Mouse (Mus musculus) forebrain, embryonic 16.5 days (tissue): ENCODE data around the gene Cnp. TPM values are rescaled to one million over a fixed set of nuclear protein-coding genes. Genes with fewer than 3 reads are reported as not detected.
"Not testable (repeated sequence)": the region's sequence is repeated elsewhere in the genome, so short reads cannot be mapped to it uniquely, and the experiment has no call there.

Experiments
- ATAC-seq: fragments of 200-750 bp; cut with Nextera tagmentation; 2 replicates; pipeline ENCODE4 v1.8.0; 2017; ENCODE audit warnings: mild to moderate bottlenecking, moderate library complexity
- H3K27ac ChIP-seq: fragments of 300-500 bp; sonication (generic); 2 replicates; pipeline ENCODE4 v1.5.1; 2014; ENCODE audit warnings: low read length, control low read depth
- H3K27me3 ChIP-seq: fragments of 300-500 bp; sonication (generic); replicated peaks from 2 replicates; pipeline ENCODE4 v1.6.1; 2014; ENCODE audit warnings: low read length; ENCODE audit not compliant: control insufficient read depth, insufficient read depth
- H3K36me3 ChIP-seq: fragments of 300-500 bp; sonication (generic); 2 replicates; pipeline ENCODE4 v1.6.1; 2014; ENCODE audit not compliant: control insufficient read depth, insufficient read depth
- H3K4me1 ChIP-seq: fragments of 300-500 bp; sonication (generic); replicated peaks from 2 replicates; pipeline ENCODE4 v1.6.1; 2014; ENCODE audit warnings: low read length; ENCODE audit not compliant: control insufficient read depth, insufficient read depth
- H3K4me2 ChIP-seq: fragments of 300-500 bp; sonication (generic); 2 replicates; pipeline ENCODE4 v1.6.1; 2014; ENCODE audit warnings: mild to moderate bottlenecking, low read length, control low read depth
- H3K4me3 ChIP-seq: fragments of 300-500 bp; sonication (generic); replicated peaks from 2 replicates; pipeline ENCODE4 v1.5.1; 2014; ENCODE audit warnings: mild to moderate bottlenecking, low read length, control low read depth
- H3K9ac ChIP-seq: fragments of 300-500 bp; sonication (generic); replicated peaks from 2 replicates; pipeline ENCODE4 v1.6.1; 2014; ENCODE audit warnings: low read depth, low read length, control low read depth
- H3K9me3 ChIP-seq: fragments of 300-500 bp; sonication (generic); 2 replicates; pipeline ENCODE4 v1.6.1; 2016; ENCODE audit warnings: low read length; ENCODE audit not compliant: control insufficient read depth
- WGBS: fragments of 180-500 bp; shearing (Covaris S2); extraction: QIAGEN DNeasy Blood & Tissue Kit; methylation state at CpG from one replicate; pipeline ENCODE4 v1.1.7; 2014; 5-methylcytosine and 5-hydroxymethylcytosine counted together
- polyA plus RNA-seq: library from polyadenylated mRNA; unstranded; fragments of >200 nt; fragmentation: Nextera tagmentation; extraction: Ambion mirVana; gene quantifications from 2 replicates; pipeline ENCODE4 v1.2.1, GENCODE M21; 2015

The Cnp gene
- polyA plus RNA-seq, 1 experiment from 2014 or later = 29.8 TPM

DNA sequence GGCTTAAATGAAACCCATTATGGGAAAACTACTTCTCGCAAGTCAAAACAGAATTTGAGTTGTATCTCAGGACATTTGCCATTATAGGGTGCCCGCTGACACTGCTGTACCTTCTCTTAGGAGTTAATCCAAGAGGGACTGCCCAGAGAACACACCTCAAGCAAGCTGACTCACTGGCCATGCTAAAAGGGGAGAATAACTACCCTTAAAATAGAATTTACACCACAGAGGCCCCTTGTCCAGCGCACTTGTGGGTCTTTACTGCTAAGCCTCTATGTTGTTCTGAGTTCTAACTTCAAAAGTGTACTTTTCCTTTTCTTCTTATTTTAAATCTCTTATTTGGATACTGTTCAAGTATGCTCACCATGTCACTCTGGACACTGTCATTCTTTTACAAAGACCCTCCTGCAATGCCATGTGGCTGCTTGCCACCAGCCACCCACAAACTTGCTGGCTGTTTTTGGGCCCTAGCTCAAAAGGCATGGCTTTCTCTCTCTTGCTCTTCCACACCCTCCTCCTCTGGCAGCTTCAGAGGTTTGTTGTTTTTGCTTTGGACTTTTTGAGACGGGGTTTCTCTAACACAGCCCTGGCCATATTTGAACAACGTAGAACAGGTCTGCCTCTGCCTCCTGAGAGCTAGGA is 34.8 kb downstream of the Cnp start:
- Histone ChIP-seq H3K9ac (no peak overlapping the region), H3K27me3 (no peaks in the 10 kb centered on the region), H3K27ac (no peak overlapping the region), H3K36me3 (0 out of 2 replicates have a peak, but pooled peaks cover 4% of the 10 kb centered on the region), H3K4me1 (peaks cover 11% of the 10 kb centered on the region), H3K9me3 (no peaks in the 10 kb centered on the region), H3K4me3 (no peak overlapping the region), H3K4me2 (no peak overlapping the region)
- ATAC-seq = no peak
- 75% methylated on average over 5 of the region's 5 CpGs for WGBS

- 86% methylated on average over 9 of the region's 9 CpGs for WGBS
- Histone ChIP-seq H3K4me1 (peaks cover 9% of the 10 kb centered on the region; the same call in 1 of the 2 replicates), H3K27me3 (no peaks in the 10 kb centered on the region), H3K36me3 (0 out of 2 replicates have a peak, but pooled peaks cover 4% of the 10 kb centered on the region), H3K27ac (no peak overlapping the region), H3K4me3 (no peak overlapping the region), H3K4me2 (no peak overlapping the region), H3K9me3 (no peaks in the 10 kb centered on the region), H3K9ac (no peak overlapping the region)
- ATAC-seq = no peak
These were observed 35.4 kb downstream of the Cnp start for GRCm38 (mm10) chr11:100609997-100610680.

DNA sequence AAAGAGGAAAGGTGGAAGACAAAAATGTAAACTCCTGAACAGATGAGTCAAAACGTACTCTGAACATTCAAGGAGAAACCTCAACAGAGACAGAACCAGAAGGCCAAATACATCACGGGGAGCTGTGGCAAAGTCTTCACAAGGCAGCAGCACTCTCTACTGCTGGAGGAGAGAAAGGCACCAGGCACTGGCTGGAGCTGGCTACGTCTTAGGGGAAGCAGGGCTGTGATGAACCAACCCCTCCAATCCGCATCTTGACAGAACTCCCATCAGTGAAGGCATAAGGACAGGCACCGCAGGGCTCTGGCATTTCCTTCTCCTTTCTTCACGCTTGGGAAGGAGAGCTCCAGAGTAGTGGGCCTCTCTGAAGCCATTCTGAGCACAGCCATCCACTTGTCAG is 36.9 kb downstream of the Cnp start:
- 90% methylated on average over 6 of the region's 6 CpGs for WGBS
- no peak overlapping the region for H3K4me2 ChIP-seq
- no peak for ATAC-seq

GRCm38 (mm10) chr11:100613241-100613640 is 38.5 kb downstream of the Cnp start:
- no peak overlapping the region for H3K4me2 ChIP-seq
- H3K36me3 ChIP-seq = 0 out of 2 replicates have a peak, but pooled peaks cover 2% of the 10 kb centered on the region
- H3K9me3 ChIP-seq = no peaks in the 10 kb centered on the region
- H3K27me3 ChIP-seq = no peaks in the 10 kb centered on the region
- WGBS = 84% methylated on average over 3 of the region's 3 CpGs
- no peak overlapping the region for H3K4me3 ChIP-seq
- H3K9ac ChIP-seq = no peak overlapping the region
- ATAC-seq = no peak
- no peak overlapping the region for H3K27ac ChIP-seq
- peaks cover 10% of the 10 kb centered on the region for H3K4me1 ChIP-seq

More for the DNA sequence above, 36.9 kb downstream of the Cnp start:
- H3K27me3 ChIP-seq = no peaks in the 10 kb centered on the region
- H3K4me1 ChIP-seq = peaks cover 6% of the 10 kb centered on the region; the same call in 1 of the 2 replicates
- no peak overlapping the region for H3K9ac ChIP-seq
- no peaks in the 10 kb centered on the region for H3K9me3 ChIP-seq
- H3K4me3 ChIP-seq = no peak overlapping the region
- no peak overlapping the region for H3K27ac ChIP-seq
- 0 out of 2 replicates have a peak, but pooled peaks cover 4% of the 10 kb centered on the region for H3K36me3 ChIP-seq

- Histone ChIP-seq H3K27ac (no peak overlapping the region), H3K4me1 (peaks cover 18% of the 10 kb centered on the region), H3K9ac (no peak overlapping the region), H3K36me3 (no peaks in the 10 kb centered on the region), H3K27me3 (no peaks in the 10 kb centered on the region), H3K4me3 (no peak overlapping the region), H3K9me3 (no peaks in the 10 kb centered on the region), H3K4me2 (no peak overlapping the region)
- ATAC-seq = no peak
- WGBS = 85% methylated on average over 5 of the region's 5 CpGs
These were observed 41.6 kb downstream of the Cnp start for GRCm38 (mm10) chr11:100616332-100616731.

DNA sequence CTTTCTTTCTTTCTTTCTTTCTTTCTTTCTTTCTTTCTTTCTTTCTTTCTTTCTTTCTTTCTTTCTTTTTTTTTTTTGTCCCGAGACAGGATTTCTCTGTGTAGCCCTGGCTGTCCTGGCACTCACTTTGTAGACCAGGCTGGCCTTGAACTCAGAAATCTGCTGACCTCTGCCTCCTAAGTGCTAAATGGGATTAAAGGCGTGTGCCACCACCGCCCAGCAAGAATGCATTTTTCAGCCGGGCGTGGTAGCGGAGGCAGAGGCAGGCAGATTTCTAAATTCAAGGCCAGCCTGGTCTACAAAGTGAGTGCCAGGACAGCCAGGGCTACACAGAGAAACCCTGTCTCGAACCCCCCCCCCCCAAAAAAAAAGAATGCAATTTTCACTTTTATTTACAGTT is 42.1 kb downstream of the Cnp start:
- ATAC-seq, H3K4me3 ChIP-seq, H3K4me2 ChIP-seq, H3K9ac ChIP-seq, H3K9me3 ChIP-seq, H3K27me3 ChIP-seq, H3K27ac ChIP-seq, H3K36me3 ChIP-seq: not testable (repeated sequence)
- peaks cover 18% of the 10 kb centered on the region for H3K4me1 ChIP-seq
- WGBS = 92% methylated on average over 7 of the region's 7 CpGs

DNA sequence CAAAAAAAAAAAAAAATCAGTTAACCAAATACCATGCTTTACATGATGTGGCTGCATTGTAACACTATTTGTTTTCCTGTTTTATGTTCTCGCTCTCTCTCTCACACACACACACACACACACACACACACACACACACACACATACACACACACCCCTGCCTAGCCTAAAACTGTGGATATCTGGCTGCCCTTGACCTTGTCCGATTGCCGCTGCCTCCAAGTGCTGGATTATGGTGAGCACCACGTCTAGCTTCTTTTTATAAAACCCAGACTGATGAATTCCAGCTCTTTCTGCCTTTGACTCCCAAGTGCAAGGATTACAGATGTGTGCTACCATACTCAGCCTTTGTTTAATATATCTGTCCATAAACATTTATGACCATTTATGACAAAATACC is 42.8 kb downstream of the Cnp start:
- Histone ChIP-seq H3K9ac (no peak overlapping the region), H3K9me3 (no peaks in the 10 kb centered on the region), H3K4me1 (peaks cover 21% of the 10 kb centered on the region), H3K27ac (no peak overlapping the region), H3K4me2 (no peak overlapping the region), H3K4me3 (no peak overlapping the region), H3K27me3 (no peaks in the 10 kb centered on the region), H3K36me3 (no peaks in the 10 kb centered on the region)
- ATAC-seq = no peak
- WGBS = 95% methylated on average over 4 of the region's 4 CpGs

DNA sequence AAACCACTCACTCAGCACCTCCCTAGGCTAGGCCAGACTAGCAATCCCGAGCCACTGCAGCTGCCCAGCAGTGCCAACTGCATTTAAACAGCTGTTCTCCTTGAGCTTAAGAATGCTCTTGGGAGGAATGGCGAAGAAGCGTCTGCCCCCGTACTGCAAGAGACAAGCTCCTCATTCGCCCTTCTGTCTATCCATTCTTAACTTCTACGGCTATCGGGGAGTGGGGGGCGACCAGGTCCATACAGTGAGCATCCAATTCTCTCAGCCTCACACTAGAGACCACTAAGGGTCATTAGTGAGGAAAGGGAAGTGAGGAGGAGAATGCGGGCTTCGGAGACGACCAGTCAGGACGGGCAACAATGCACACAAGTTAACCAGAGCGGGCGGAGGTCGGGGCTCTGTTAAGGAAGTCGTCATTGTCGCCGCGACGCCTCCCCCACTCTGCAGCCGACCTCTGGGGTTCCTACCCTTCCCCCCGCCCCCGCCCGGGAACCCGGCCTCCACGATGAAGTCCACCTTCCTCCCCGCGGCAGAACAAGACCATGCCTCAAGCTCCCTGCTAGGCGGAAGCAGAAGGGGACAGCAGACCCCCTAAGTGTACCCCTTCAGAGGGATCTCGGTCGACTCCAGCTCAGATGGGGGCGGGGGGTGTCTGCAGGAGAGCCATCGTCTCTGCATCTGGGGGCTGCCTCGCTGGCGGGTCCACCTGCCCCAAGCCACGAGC is 44.2 kb downstream of the Cnp start, which contains the start of gene Nkiras2:
Gene Nkiras2, plus strand, starts transcription at position 484 of the 724 bp plus-strand sequence.
- under 1% methylated on average over 36 of the region's 36 CpGs for WGBS
- H3K4me1 ChIP-seq = peaks cover 28% of the 10 kb centered on the region
- no peaks in the 10 kb centered on the region for H3K27me3 ChIP-seq
- peak; percentile 36 for ATAC-seq
- H3K27ac ChIP-seq = peak within 1 kb of the TSS; percentile 84
- H3K9me3 ChIP-seq = no peaks in the 10 kb centered on the region
- peak within 1 kb of the TSS; percentile 89 for H3K9ac ChIP-seq
- peak within 1 kb of the TSS; percentile 88 for H3K4me2 ChIP-seq
- peak within 1 kb of the TSS; percentile 62 for H3K4me3 ChIP-seq
- no peaks in the 10 kb centered on the region for H3K36me3 ChIP-seq

DNA sequence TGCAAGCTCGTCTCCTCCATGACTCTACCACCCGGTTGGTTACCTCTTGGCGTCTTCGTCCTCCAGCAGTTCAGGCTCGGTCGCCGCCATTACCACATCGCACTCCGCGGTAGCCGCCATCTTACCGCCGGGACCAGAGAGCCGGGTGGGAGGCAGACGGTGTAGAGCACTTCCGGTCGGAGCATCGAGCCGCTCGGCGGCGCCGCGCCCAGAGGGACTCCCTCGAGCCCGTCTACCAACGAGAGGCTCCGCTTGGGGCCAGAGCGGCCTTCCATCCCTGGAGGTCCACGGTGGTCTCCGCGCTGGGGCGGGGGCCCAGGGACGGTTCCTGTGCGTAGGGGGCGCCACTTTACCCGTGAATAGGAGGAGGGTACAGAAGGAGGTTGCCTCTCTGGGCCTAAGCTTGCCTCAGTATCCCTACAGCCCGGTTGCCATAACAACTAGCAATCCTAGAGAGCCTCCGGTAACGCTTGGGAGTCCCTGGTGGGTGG is 44.8 kb downstream of the Cnp start:
- peaks cover 30% of the 10 kb centered on the region for H3K4me1 ChIP-seq
- peak overlapping the region; percentile 88 for H3K4me2 ChIP-seq
- H3K36me3 ChIP-seq = no peaks in the 10 kb centered on the region
- peak overlapping the region; percentile 89 for H3K9ac ChIP-seq
- peak overlapping the region; percentile 62 for H3K4me3 ChIP-seq
- H3K9me3 ChIP-seq = no peaks in the 10 kb centered on the region
- H3K27ac ChIP-seq = peak overlapping the region; percentile 84
- WGBS = under 1% methylated on average over 40 of the region's 40 CpGs
- no peaks in the 10 kb centered on the region for H3K27me3 ChIP-seq
- ATAC-seq = peak; percentile 98
